Mouse (Mus musculus) effector memory CD4-positive, alpha-beta T cell, adult 5 months (primary cell): ENCODE data around the gene Gm28434. TPM values are rescaled to one million over a fixed set of nuclear protein-coding genes. Genes with fewer than 3 reads are reported as not detected.

Source experiments
- polyA plus RNA-seq: library from polyadenylated mRNA; unstranded; fragments of 100-300 nt; shearing (Covaris generic); gene quantifications from one replicate; pipeline ENCODE4 v1.2.1, GENCODE M21; 2017

Gene Gm28434
- polyA plus RNA-seq, result not detected

DNA sequence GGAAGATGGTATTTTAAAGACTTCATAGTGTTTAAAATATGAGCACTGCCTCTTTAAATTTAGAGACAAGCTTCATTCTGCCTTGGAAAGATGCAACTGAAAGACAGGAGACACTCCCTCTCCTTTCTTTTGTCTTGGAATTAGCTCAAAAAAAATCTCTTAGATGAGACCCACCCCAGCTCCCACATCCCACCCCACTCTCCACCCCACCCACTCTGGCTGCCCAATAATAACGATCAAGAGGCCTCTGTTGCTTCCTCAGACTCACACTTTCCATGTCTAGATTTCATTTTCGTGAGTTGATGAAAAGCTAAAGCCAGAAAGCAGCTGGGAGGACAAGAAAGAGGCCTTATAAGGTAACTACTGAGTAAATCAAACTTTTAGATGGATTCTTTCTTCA lies at the start of gene Gm28434, which contains the start of gene 2310003L06Rik:
TSS of gene Gm28434 (plus strand) at position 317 of the 400 bp plus-strand sequence.
TSS of gene 2310003L06Rik (plus strand) at position 259 of the 400 bp plus-strand sequence.

GRCm38 (mm10) chr5:87925372-87925771 lies 43.9 kb upstream of the Gm28434 start, which contains the start of gene Csn3:
Csn3 (plus strand) TSS chr5:87925579.

GRCm38 (mm10) chr5:87979139-87979538 lies 9.8 kb downstream of the Gm28434 start, which contains the start of gene Cabs1:
Cabs1 (plus strand) TSS chr5:87979439.

DNA sequence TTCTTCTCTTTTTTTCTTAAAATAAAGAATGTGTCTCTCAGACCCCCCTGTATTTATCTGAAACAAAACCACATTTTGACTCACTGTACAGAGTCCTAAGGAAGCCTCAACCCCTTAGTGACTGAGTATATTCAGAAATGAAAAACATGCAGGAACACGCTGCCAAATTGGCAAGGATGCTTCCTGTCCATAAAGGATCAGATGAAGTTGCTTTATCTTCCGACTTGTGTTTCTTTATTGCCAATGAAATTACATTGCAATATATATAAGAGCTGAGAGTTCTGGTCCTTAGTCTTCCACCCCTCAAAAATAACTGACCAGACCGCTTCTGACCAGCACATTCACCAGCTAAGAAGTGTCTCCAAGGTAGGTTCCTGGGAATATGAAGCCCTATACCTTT lies 32.9 kb downstream of the Gm28434 start, which contains the start of gene Smr3a:
TSS of gene Smr3a (plus strand) at position 301 of the 400 bp plus-strand sequence.

Other genes starting within 250 kb of the Gm28434 start
- gene Csn1s2a, start 194.9 kb upstream of the Gm28434 start, polyA plus RNA-seq, result not detected
- gene Csn1s2b, start 161.4 kb upstream of the Gm28434 start, polyA plus RNA-seq, result 0.17 TPM
- gene Prr27, start 143.8 kb upstream of the Gm28434 start, polyA plus RNA-seq, result not detected
- not detected for gene Odam, start 84.5 kb upstream of the Gm28434 start, polyA plus RNA-seq
- not detected for gene Csn3, start 43.9 kb upstream of the Gm28434 start, polyA plus RNA-seq
- gene 2310003L06Rik, start 58 bp upstream of the Gm28434 start, polyA plus RNA-seq, result not detected
- not detected for gene Cabs1, start 9.9 kb downstream of the Gm28434 start, polyA plus RNA-seq
- not detected for gene Smr3a, start 33.0 kb downstream of the Gm28434 start, polyA plus RNA-seq
- not detected for gene Smr2, start 117.0 kb downstream of the Gm28434 start, polyA plus RNA-seq
- not detected for gene Gm11116, start 142.0 kb downstream of the Gm28434 start, polyA plus RNA-seq
- gene Gm11115, start 184.6 kb downstream of the Gm28434 start, polyA plus RNA-seq, result not detected